Mouse (Mus musculus) megakaryocyte, embryonic 14.5 days (primary cell): ENCODE results near the gene Thoc3. TPM values are rescaled to one million over a fixed set of nuclear protein-coding genes. Genes with fewer than 3 reads are reported as not detected.

ENCODE experiments used
- H3K27me3 ChIP-seq: replicated peaks from 2 replicates; pipeline ENCODE3; 2012; ENCODE audit warnings: inconsistent platforms
- H3K36me3 ChIP-seq: replicated peaks from 2 replicates; pipeline ENCODE3; 2012; ENCODE audit warnings: low read length, inconsistent platforms, mixed read lengths
- H3K4me1 ChIP-seq: 2 replicates; pipeline ENCODE4 v1.6.1; 2012; ENCODE audit warnings: inconsistent platforms
- H3K4me3 ChIP-seq: replicated peaks from 2 replicates; pipeline ENCODE3; 2012; ENCODE audit warnings: moderate library complexity, mild to moderate bottlenecking, inconsistent platforms
- H3K9me3 ChIP-seq: 2 replicates; pipeline ENCODE4 v1.6.1; 2012; ENCODE audit warnings: inconsistent platforms
- FLI1 ChIP-seq: IDR thresholded peaks from 2 replicates; pipeline ENCODE4 v1.6.1; 2012; ENCODE audit warnings: low read length, inconsistent platforms, mixed read lengths
- GATA1 ChIP-seq: IDR thresholded peaks from 3 replicates; pipeline ENCODE4 v1.6.1; 2012; ENCODE audit warnings: mixed read lengths, low read length, inconsistent platforms, borderline replicate concordance
- polyA plus RNA-seq: library from polyadenylated mRNA; stranded (reverse); fragments of >175 nt; gene quantifications from 2 replicates; pipeline ENCODE4 v1.2.3, GENCODE M21; 2012; ENCODE audit warnings: low replicate concordance; ENCODE audit not compliant: insufficient read depth

The Thoc3 gene
- polyA plus RNA-seq, 1 experiment: 77.1 TPM

GRCm38 (mm10) chr13:54490411-54490810 lies 21.8 kb upstream of the Thoc3 start:
- Histone ChIP-seq H3K36me3 (no peaks in the 10 kb centered on the region), H3K4me1 (peaks cover 39% of the 10 kb centered on the region), H3K27me3 (peaks cover 31% of the 10 kb centered on the region), H3K9me3 (no peaks in the 10 kb centered on the region), H3K4me3 (no peak overlapping the region)
- TF ChIP-seq FLI1 (no peak), GATA1 (no peak)

DNA sequence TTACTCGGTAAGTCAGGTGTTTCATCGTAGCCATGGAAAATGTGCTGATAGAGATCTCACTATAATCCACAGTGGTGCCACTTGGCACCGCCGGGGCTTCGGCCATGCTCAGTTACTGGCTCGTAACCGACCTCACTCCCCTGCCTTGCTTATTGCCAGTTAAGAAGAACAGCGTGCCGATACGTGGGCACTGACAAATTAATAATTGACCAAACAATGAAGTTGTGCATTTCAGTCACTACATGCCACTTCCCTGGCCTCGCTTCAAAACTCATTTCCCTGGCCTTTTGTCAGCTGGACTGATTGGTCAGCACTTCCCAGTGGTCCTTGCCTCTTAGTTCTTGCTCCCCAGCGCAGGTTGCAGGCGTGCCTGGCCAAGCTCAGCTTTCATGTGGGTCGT lies 12.8 kb upstream of the Thoc3 start:
- no peaks in the 10 kb centered on the region for H3K36me3 ChIP-seq
- no peak overlapping the region for H3K4me3 ChIP-seq
- TF ChIP-seq GATA1 (no peak), FLI1 (no peak)
- H3K27me3 ChIP-seq: peaks cover 25% of the 10 kb centered on the region
- H3K4me1 ChIP-seq: peaks cover 4% of the 10 kb centered on the region
- peaks cover 6% of the 10 kb centered on the region for H3K9me3 ChIP-seq

- no peak for TF ChIP-seq FLI1
- TF ChIP-seq GATA1: no peak
- no peak overlapping the region for H3K4me3 ChIP-seq
- H3K4me1 ChIP-seq: peaks cover 7% of the 10 kb centered on the region
- H3K36me3 ChIP-seq: no peaks in the 10 kb centered on the region
- H3K27me3 ChIP-seq: peaks cover 25% of the 10 kb centered on the region
- peaks cover 16% of the 10 kb centered on the region for H3K9me3 ChIP-seq
Measured at GRCm38 (mm10) chr13:54479286-54479685, 10.6 kb upstream of the Thoc3 start.

DNA sequence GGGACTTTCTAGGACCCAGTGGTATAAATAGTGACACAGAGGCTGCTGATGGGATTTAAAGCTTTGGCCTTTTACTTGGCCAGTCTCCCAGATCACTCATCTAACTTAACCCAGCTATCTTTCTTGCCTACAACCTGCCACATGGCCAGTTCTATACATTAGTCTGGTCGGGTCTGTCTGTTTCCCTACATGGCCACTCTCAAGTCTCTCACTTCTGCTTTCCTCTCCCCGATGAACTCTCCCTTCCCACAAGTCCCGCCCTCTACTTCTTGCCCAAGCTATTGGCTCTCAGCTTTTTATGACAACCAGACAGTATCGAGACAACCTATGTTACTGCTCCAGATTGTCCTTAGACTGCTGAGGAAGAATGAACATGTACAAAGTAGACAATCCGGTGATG lies 7.1 kb upstream of the Thoc3 start:
- Histone ChIP-seq H3K4me1 (peaks cover 3% of the 10 kb centered on the region), H3K36me3 (no peaks in the 10 kb centered on the region), H3K9me3 (peaks cover 17% of the 10 kb centered on the region), H3K4me3 (no peak overlapping the region), H3K27me3 (peaks cover 19% of the 10 kb centered on the region)
- TF ChIP-seq GATA1: no peak
- no peak for TF ChIP-seq FLI1

DNA sequence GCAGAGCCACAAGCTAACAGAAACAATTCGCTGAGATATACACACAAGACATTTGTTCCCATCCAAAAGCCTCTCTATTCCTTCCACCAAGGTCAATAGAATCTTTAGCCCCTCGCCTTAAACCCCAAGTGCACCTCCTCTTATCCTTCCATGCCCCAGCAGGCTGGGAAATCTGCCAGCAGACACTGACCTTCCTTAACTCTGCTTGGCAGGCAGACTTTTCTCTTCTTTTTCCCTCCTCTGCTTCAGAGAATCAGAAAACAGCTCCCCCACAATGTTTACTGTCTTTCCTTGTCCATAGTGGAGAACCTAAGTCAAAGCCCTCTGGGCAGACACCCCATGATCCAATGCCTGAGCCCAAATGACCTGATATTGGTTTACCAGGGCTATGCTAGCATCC lies 6.3 kb upstream of the Thoc3 start:
- Histone ChIP-seq H3K27me3 (peaks cover 17% of the 10 kb centered on the region), H3K4me3 (no peak overlapping the region), H3K9me3 (peaks cover 17% of the 10 kb centered on the region), H3K4me1 (peaks cover 3% of the 10 kb centered on the region), H3K36me3 (no peaks in the 10 kb centered on the region)
- TF ChIP-seq GATA1 (no peak), FLI1 (no peak)

DNA sequence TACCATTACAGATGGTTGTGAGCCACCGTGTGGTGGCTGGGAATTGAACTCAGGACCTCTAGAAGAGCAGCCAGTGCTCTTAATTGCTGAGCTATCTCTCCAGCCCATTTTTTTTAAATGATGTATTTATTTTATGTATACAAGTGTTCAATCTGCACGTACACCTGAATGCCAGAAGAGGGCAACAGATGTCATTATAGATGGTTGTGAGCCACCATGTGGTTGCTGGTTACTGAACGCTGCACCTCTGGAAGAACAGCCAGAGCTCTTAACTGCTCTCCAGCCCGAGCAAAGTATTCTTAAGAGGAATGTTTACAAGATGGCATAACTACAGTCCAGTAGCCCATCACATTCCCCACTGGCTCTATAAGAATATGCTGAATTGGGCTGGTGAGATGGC lies 3.3 kb upstream of the Thoc3 start:
- peaks cover 1% of the 10 kb centered on the region for H3K27me3 ChIP-seq
- H3K4me3 ChIP-seq: no peak overlapping the region
- TF ChIP-seq GATA1 (no peak), FLI1 (no peak)
- peaks cover 8% of the 10 kb centered on the region for H3K36me3 ChIP-seq
- H3K9me3 ChIP-seq: peaks cover 17% of the 10 kb centered on the region
- H3K4me1 ChIP-seq: peaks cover 16% of the 10 kb centered on the region

DNA sequence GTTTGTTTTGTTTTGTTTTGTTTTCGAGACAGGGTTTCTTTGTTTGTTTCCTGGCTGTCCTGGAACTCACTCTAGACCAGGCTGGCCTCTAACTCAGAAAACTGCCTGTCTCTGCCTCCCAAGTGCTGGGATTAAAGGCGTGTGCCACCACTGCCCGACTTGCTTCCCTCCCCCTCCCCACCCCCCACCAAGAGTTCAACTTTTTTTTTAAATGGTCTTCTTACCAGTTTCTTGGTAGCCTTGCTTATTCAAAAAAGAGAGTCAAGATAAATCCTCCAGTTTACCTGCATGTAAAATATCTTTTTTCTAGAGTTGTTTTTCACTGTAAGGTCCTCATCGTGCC lies 334 bp upstream of the Thoc3 start:
- peaks cover 4% of the 10 kb centered on the region for H3K9me3 ChIP-seq
- peak overlapping the region; percentile 96 for H3K4me3 ChIP-seq
- peaks cover 38% of the 10 kb centered on the region for H3K36me3 ChIP-seq
- peaks cover 1% of the 10 kb centered on the region for H3K27me3 ChIP-seq
- H3K4me1 ChIP-seq: peaks cover 43% of the 10 kb centered on the region
- TF ChIP-seq FLI1 (no peak), GATA1 (no peak)

GRCm38 (mm10) chr13:54459282-54459681 lies 9.4 kb downstream of the Thoc3 start:
- Histone ChIP-seq H3K9me3 (no peaks in the 10 kb centered on the region), H3K36me3 (peaks cover 98% of the 10 kb centered on the region), H3K4me3 (no peak overlapping the region), H3K4me1 (peaks cover 62% of the 10 kb centered on the region), H3K27me3 (no peaks in the 10 kb centered on the region)
- no peak for TF ChIP-seq GATA1
- TF ChIP-seq FLI1: no peak

DNA sequence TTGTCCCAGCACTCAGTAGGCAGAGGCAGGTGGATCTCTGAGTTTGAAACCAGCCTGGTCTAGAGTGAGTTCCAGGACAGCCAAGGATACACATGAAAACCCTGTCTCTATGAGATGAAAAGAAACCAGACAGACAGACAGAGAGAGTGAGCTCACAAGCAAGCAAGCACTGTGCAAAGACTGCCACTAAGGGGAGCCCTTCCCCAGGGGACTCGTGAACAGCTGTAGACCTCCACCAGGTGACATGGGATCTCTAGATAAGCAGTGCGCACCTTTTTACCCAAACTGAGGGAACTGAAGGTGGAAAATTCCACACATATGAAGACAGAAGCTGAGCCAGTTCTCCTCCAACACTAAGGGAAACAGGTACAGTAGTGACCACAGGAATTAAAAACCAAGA lies 11.6 kb downstream of the Thoc3 start:
- TF ChIP-seq GATA1 (no peak), FLI1 (no peak)
- H3K4me1 ChIP-seq: peaks cover 45% of the 10 kb centered on the region
- H3K4me3 ChIP-seq: no peak overlapping the region
- no peaks in the 10 kb centered on the region for H3K9me3 ChIP-seq
- peaks cover 88% of the 10 kb centered on the region for H3K36me3 ChIP-seq
- H3K27me3 ChIP-seq: no peaks in the 10 kb centered on the region

DNA sequence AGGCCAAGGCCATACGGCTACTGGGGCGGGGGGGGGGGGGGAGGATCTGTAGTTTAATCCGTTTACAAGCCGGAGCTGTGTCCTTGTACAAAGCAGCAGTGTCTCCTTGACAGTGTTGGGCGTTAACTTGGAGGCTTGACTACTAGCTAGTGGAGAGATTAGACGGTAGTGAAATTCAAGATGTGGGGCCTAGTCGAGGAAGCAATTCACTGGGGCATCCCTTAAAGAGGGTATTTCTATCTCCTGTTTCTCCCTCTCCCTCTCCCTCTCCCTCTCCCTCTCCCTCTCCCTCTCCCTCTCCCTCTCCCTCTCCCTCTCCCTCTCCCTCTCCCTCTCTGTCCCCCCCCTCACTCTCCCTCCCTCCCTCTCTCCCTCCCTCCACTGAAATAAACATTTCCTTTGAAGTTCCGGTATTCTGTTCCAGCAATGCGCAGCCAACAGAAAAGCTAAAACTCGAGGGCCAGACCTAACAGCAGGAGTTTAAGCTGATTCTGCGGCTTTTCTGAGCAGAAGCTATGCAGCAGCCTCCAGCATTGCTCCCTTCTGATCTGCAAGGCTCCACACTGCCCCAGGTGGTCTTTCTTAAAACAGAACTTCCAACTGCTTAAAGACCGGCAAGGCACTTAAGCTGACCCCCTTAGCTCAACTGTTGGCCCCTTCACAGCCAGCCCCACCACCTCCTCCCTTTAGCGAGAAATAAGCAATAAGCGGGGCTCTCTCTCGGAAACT lies 21.0 kb downstream of the Thoc3 start:
- H3K9me3 ChIP-seq: 0 out of 2 replicates have a peak, but pooled peaks cover 4% of the 10 kb centered on the region
- H3K4me3 ChIP-seq: peak overlapping the region; percentile 83
- peaks cover 34% of the 10 kb centered on the region for H3K27me3 ChIP-seq
- TF ChIP-seq FLI1 (no peak), GATA1 (no peak)
- H3K4me1 ChIP-seq: peaks cover 27% of the 10 kb centered on the region
- no peaks in the 10 kb centered on the region for H3K36me3 ChIP-seq
